Mouse (Mus musculus): Measurements from ENCODE around the gene Ttc34. TPM values are rescaled to one million over a fixed set of nuclear protein-coding genes. Genes with fewer than 3 reads are reported as not detected.

Ttc34 gene
- polyA plus RNA-seq, 1 experiment: 19.9 TPM

GRCm38 (mm10) chr4:154882014-154882659 is 44.9 kb downstream of the Ttc34 start:
- Histone ChIP-seq H3K27ac (ENCODE audit: control insufficient read depth, insufficient read depth, low read depth, low read length) (no peak overlapping the region), H3K36me3 (ENCODE audit: control insufficient read depth, insufficient read depth, low read length) (no peaks in the 10 kb centered on the region), H3K27me3 (ENCODE audit: control insufficient read depth, insufficient read depth, low read length) (no peaks in the 10 kb centered on the region), H3K4me1 (ENCODE audit: control insufficient read depth, insufficient read depth, low read length) (peaks cover 6% of the 10 kb centered on the region; the same call in 1 of the 2 replicates), H3K4me3 (ENCODE audit: control insufficient read depth, low read depth, low read length) (no peak overlapping the region)
- no peak for TF ChIP-seq POLR2A (IDR thresholded peaks at IDR 0.05; ENCODE audit: control insufficient read depth, low read depth, low read length)
- no peak for TF ChIP-seq CTCF (IDR thresholded peaks at IDR 0.05; ENCODE audit: control insufficient read depth, insufficient read depth, insufficient replicate concordance, low read depth, low read length)

DNA sequence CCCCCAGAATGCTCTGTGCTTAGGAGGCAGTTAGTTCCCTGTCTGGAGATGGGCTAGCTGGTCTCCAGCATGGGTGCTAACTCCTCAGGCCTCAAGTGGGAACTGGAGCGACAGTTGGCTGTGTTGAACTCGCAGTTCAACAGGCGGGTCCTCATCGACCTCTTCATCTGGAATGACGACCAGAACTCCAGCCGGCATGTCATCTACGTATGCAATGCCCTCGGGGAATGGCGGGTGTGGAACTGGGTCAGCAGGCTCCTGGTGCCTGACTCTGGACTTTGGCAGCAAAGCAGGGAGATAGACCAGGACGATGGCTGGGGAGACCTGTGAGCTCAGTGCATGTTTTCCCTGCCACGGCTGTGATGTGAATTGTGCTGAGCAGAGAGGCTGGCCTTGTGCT is 48.2 kb downstream of the Ttc34 start:
- Histone ChIP-seq H3K36me3 (ENCODE audit: control insufficient read depth, insufficient read depth, low read length) (no peaks in the 10 kb centered on the region), H3K27me3 (ENCODE audit: control insufficient read depth, insufficient read depth, low read length) (no peaks in the 10 kb centered on the region), H3K4me3 (ENCODE audit: control insufficient read depth, low read depth, low read length) (no peak overlapping the region), H3K27ac (ENCODE audit: control insufficient read depth, insufficient read depth, low read depth, low read length) (no peak overlapping the region), H3K4me1 (ENCODE audit: control insufficient read depth, insufficient read depth, low read length) (peaks cover 6% of the 10 kb centered on the region; the same call in 1 of the 2 replicates)
- no peak for TF ChIP-seq POLR2A (IDR thresholded peaks at IDR 0.05; ENCODE audit: control insufficient read depth, low read depth, low read length)
- no peak for TF ChIP-seq CTCF (IDR thresholded peaks at IDR 0.05; ENCODE audit: control insufficient read depth, insufficient read depth, insufficient replicate concordance, low read depth, low read length)

DNA sequence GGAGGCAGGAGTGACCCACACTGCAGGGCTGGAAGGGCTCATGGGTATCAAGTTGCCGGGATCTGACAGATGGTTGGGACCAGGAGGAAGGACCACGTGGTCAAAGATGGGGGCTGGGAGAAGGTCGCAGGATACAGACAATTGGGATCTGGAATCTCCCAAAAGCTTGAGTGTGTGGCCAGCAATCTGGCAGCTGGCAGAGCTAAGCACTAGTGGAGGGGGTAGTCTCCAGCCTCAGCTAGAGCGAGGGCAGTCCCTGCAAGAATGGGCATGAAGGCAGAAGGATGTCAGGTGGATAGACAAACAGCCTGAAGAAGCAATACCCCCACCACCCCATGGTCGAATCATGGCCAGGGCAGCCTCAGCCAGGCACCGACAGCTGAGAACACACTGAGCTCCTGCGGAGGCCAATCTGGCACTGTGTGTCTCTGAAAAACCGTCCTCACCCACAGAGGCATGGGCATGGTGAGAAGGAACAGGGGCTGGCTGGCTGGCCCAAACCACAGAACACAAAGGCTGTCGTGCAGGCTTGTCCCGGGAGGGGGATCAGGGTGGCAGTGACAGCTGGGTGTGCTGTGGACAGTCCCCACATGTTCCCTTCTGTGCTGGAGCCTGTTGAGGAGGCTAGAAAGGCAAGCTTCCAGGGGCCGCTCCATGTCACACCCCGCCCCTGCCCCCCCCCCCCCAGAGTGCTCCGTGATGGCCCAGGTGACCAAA is 49.8 kb downstream of the Ttc34 start:
- no peak overlapping the region for H3K27ac ChIP-seq (ENCODE audit: control insufficient read depth, insufficient read depth, low read depth, low read length)

GRCm38 (mm10) chr4:154887593-154888250 is 50.5 kb downstream of the Ttc34 start:
- Histone ChIP-seq H3K4me1 (ENCODE audit: control insufficient read depth, insufficient read depth, low read length) (no peaks in the 10 kb centered on the region), H3K27me3 (ENCODE audit: control insufficient read depth, insufficient read depth, low read length) (no peaks in the 10 kb centered on the region), H3K27ac (ENCODE audit: control insufficient read depth, insufficient read depth, low read depth, low read length) (no peak overlapping the region), H3K36me3 (ENCODE audit: control insufficient read depth, insufficient read depth, low read length) (no peaks in the 10 kb centered on the region), H3K4me3 (ENCODE audit: control insufficient read depth, low read depth, low read length) (no peak overlapping the region)
- no peak for TF ChIP-seq CTCF (IDR thresholded peaks at IDR 0.05; ENCODE audit: control insufficient read depth, insufficient read depth, insufficient replicate concordance, low read depth, low read length)
- TF ChIP-seq POLR2A (IDR thresholded peaks at IDR 0.05; ENCODE audit: control insufficient read depth, low read depth, low read length): no peak

More for the DNA sequence above, 49.8 kb downstream of the Ttc34 start:
- TF ChIP-seq CTCF (IDR thresholded peaks at IDR 0.05; ENCODE audit: control insufficient read depth, insufficient read depth, insufficient replicate concordance, low read depth, low read length) (no peak), POLR2A (IDR thresholded peaks at IDR 0.05; ENCODE audit: control insufficient read depth, low read depth, low read length) (no peak)
- H3K4me1 ChIP-seq (ENCODE audit: control insufficient read depth, insufficient read depth, low read length): peaks cover under 1% of the 10 kb centered on the region; the same call in 1 of the 2 replicates
- H3K36me3 ChIP-seq (ENCODE audit: control insufficient read depth, insufficient read depth, low read length): no peaks in the 10 kb centered on the region
- H3K4me3 ChIP-seq (ENCODE audit: control insufficient read depth, low read depth, low read length): no peak overlapping the region
- H3K27me3 ChIP-seq (ENCODE audit: control insufficient read depth, insufficient read depth, low read length): no peaks in the 10 kb centered on the region

DNA sequence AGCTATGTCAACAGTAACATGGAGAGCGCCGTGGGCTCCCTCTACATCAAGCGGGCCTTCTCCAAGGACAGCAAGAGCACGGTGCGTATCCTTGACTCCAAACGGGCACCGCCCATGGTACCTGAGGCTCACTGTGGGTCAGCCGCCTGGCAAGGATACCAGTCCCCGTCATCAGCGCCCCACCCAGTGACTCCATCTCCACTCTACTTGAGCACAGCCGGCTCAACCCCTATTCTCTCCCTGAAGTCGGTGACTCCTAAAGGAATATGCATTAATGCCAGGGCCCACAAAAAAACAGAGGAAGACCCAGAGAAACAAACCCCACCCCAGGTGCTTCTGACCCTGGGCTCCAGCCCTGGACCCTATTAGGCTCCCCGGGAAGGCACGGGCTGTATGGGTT is 53.6 kb downstream of the Ttc34 start:
- Histone ChIP-seq H3K27me3 (ENCODE audit: control insufficient read depth, insufficient read depth, low read length) (no peaks in the 10 kb centered on the region), H3K4me3 (ENCODE audit: control insufficient read depth, low read depth, low read length) (no peak overlapping the region), H3K27ac (ENCODE audit: control insufficient read depth, insufficient read depth, low read depth, low read length) (no peak overlapping the region), H3K4me1 (ENCODE audit: control insufficient read depth, insufficient read depth, low read length) (no peaks in the 10 kb centered on the region), H3K36me3 (ENCODE audit: control insufficient read depth, insufficient read depth, low read length) (no peaks in the 10 kb centered on the region)
- TF ChIP-seq POLR2A (IDR thresholded peaks at IDR 0.05; ENCODE audit: control insufficient read depth, low read depth, low read length) (no peak), CTCF (IDR thresholded peaks at IDR 0.05; ENCODE audit: control insufficient read depth, insufficient read depth, insufficient replicate concordance, low read depth, low read length) (no peak)

GRCm38 (mm10) chr4:154895549-154895948 is 58.3 kb downstream of the Ttc34 start:
- Histone ChIP-seq H3K36me3 (ENCODE audit: control insufficient read depth, insufficient read depth, low read length) (no peaks in the 10 kb centered on the region), H3K4me1 (ENCODE audit: control insufficient read depth, insufficient read depth, low read length) (peaks cover 4% of the 10 kb centered on the region), H3K4me3 (ENCODE audit: control insufficient read depth, low read depth, low read length) (no peak overlapping the region), H3K27me3 (ENCODE audit: control insufficient read depth, insufficient read depth, low read length) (no peaks in the 10 kb centered on the region), H3K27ac (ENCODE audit: control insufficient read depth, insufficient read depth, low read depth, low read length) (no peak overlapping the region)
- TF ChIP-seq CTCF (IDR thresholded peaks at IDR 0.05; ENCODE audit: control insufficient read depth, insufficient read depth, insufficient replicate concordance, low read depth, low read length) (no peak), POLR2A (IDR thresholded peaks at IDR 0.05; ENCODE audit: control insufficient read depth, low read depth, low read length) (no peak)
